Mouse (Mus musculus) C2C12 (cell line): ENCODE data around the gene Tinag.

Source experiments
- CEBPB ChIP-seq: IDR thresholded peaks from one replicate; pipeline ENCODE4 v1.6.1; 2011; ENCODE audit warnings: low read depth, mild to moderate bottlenecking, control low read depth, moderate library complexity
- CTCF ChIP-seq: IDR thresholded peaks from one replicate; pipeline ENCODE4 v1.5.1; 2011; ENCODE audit not compliant: control insufficient read depth, insufficient read depth, insufficient read length
- FOSL1 ChIP-seq: IDR thresholded peaks from one replicate; pipeline ENCODE4 v1.8.0; 2011; ENCODE audit warnings: mild to moderate bottlenecking, low read length; ENCODE audit not compliant: poor library complexity, insufficient read depth, severe bottlenecking
- MAX ChIP-seq: IDR thresholded peaks from one replicate; pipeline ENCODE4 v1.6.1; 2011; ENCODE audit warnings: mild to moderate bottlenecking, control low read depth
- MYOD1 ChIP-seq: IDR thresholded peaks from one replicate; pipeline ENCODE4 v1.6.1; 2011; ENCODE audit warnings: low read depth; ENCODE audit not compliant: control insufficient read depth, insufficient read length
- MYOG ChIP-seq: IDR thresholded peaks from one replicate; pipeline ENCODE4 v1.6.1; 2011; ENCODE audit not compliant: control insufficient read depth, insufficient read length; ENCODE audit errors: extremely low read depth
- USF1 ChIP-seq: IDR thresholded peaks from one replicate; pipeline ENCODE4 v1.6.1; 2011; ENCODE audit warnings: low read depth, mild to moderate bottlenecking, control low read depth, moderate library complexity

DNA sequence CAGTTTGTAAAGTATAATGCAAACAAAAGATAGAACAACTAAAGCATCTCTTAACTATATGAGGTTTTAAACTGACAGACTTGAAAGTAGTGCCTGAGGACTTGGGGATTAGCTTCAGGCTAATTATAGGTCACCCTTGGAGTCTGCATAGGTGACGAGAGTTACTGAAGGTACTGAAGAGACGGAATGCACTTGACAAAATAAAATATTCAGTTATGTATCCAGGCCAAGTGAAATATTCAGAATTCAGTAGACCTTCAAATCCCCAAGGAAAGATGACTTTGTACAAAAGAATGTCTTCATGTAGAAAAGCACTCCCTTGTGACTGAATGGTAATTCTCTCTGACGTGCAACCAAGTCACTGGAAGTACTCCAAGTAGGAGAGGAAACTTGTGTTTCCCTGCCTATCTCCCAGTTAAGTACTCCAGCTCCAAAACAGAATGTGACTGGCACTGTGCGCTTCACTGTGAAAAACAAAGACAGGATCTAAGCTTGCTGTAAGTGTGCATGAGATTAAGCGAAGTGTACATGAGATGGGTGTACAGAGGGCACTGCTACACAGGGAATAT is 130.4 kb downstream of the Tinag start:
- TF ChIP-seq CTCF (no peak), MYOD1 (no peak), MAX (no peak), MYOG (no peak), USF1 (no peak), FOSL1 (no peak), CEBPB (no peak)
